Mouse (Mus musculus) cerebellum, postnatal 10 days (tissue): ENCODE results near the gene Ntf3.
A peak's percentile ranks its signal among the peaks of the same experiment; 100 is the strongest.

Experiments
- DNase-seq, 2 experiments: peaks; one replicate each; pipeline ENCODE4 v3.0.0; 2021; ENCODE audit warnings: mixed read lengths in 2 of 2

Gene Ntf3

GRCm38 (mm10) chr6:126159279-126160066 is 7.2 kb downstream of the Ntf3 start:
- DNase-seq, result peak in 1 of 2 experiments; percentile 27

- no peak for DNase-seq
Measured at GRCm38 (mm10) chr6:126155928-126156327, 10.8 kb downstream of the Ntf3 start.

GRCm38 (mm10) chr6:126154372-126154982 is 12.2 kb downstream of the Ntf3 start:
- DNase-seq, result peak; percentile 78 to 83

- DNase-seq, result no peak
Measured at GRCm38 (mm10) chr6:126153154-126153553, 13.6 kb downstream of the Ntf3 start.

- no peak for DNase-seq
Measured at GRCm38 (mm10) chr6:126143659-126144058, 23.1 kb downstream of the Ntf3 start.

- DNase-seq, result no peak
Measured at GRCm38 (mm10) chr6:126142741-126143140, 24.0 kb downstream of the Ntf3 start.

- DNase-seq, result no peak
Measured at GRCm38 (mm10) chr6:126142021-126142554, 24.6 kb downstream of the Ntf3 start.

- DNase-seq, result peak in 1 of 2 experiments; percentile 39
Measured at GRCm38 (mm10) chr6:126141472-126141871, 25.2 kb downstream of the Ntf3 start.

GRCm38 (mm10) chr6:126140961-126141360 is 25.7 kb downstream of the Ntf3 start:
- DNase-seq, result no peak

- DNase-seq, result no peak
Measured at GRCm38 (mm10) chr6:126140416-126140815, 26.3 kb downstream of the Ntf3 start.

- DNase-seq, result no peak
Measured at GRCm38 (mm10) chr6:126134155-126134906, 32.4 kb downstream of the Ntf3 start.

GRCm38 (mm10) chr6:126128238-126128637 is 38.5 kb downstream of the Ntf3 start:
- peak; percentile 22 to 31 for DNase-seq

- no peak for DNase-seq
Measured at GRCm38 (mm10) chr6:126118247-126118646, 48.5 kb downstream of the Ntf3 start.

- no peak for DNase-seq
Measured at GRCm38 (mm10) chr6:126117191-126117590, 49.5 kb downstream of the Ntf3 start.

- no peak for DNase-seq
Measured at GRCm38 (mm10) chr6:126114934-126115633, 51.6 kb downstream of the Ntf3 start.

- no peak for DNase-seq
Measured at GRCm38 (mm10) chr6:126110892-126111835, 55.5 kb downstream of the Ntf3 start.

GRCm38 (mm10) chr6:126109184-126109583 is 57.5 kb downstream of the Ntf3 start:
- peak in 1 of 2 experiments; percentile 56 for DNase-seq

GRCm38 (mm10) chr6:126108771-126109170 is 57.9 kb downstream of the Ntf3 start:
- no peak for DNase-seq

- DNase-seq, result no peak
Measured at GRCm38 (mm10) chr6:126107398-126107797, 59.3 kb downstream of the Ntf3 start.

GRCm38 (mm10) chr6:126106798-126107173 is 59.9 kb downstream of the Ntf3 start:
- no peak for DNase-seq

GRCm38 (mm10) chr6:126106051-126106797 is 60.5 kb downstream of the Ntf3 start:
- DNase-seq, result peak; percentile 89 to 92
